Mouse (Mus musculus) spleen, postnatal 14 days (tissue): ENCODE results near the gene Hdac11.

Experiments used
- DNase-seq, 2 experiments: peaks; one replicate each; pipeline ENCODE4 v3.0.0; 2021 to 2022; ENCODE audit warnings: low spot score in 2 of 2

Gene Hdac11

GRCm38 (mm10) chr6:91169129-91169528 is 12.7 kb downstream of the Hdac11 start:
- no peak for DNase-seq

GRCm38 (mm10) chr6:91171396-91171895 is 15.0 kb downstream of the Hdac11 start:
- no peak for DNase-seq

- no peak for DNase-seq
Observed at GRCm38 (mm10) chr6:91172381-91172780, 15.9 kb downstream of the Hdac11 start.

GRCm38 (mm10) chr6:91173221-91173880 is 16.9 kb downstream of the Hdac11 start:
- no peak for DNase-seq

GRCm38 (mm10) chr6:91174211-91174610 is 17.7 kb downstream of the Hdac11 start:
- DNase-seq: no peak

- DNase-seq: no peak
Observed at GRCm38 (mm10) chr6:91180767-91181171, 24.3 kb downstream of the Hdac11 start.

GRCm38 (mm10) chr6:91181320-91181719 is 24.9 kb downstream of the Hdac11 start:
- DNase-seq: no peak

- no peak for DNase-seq
Observed at GRCm38 (mm10) chr6:91182075-91182490, 25.6 kb downstream of the Hdac11 start.

GRCm38 (mm10) chr6:91183041-91183440 is 26.6 kb downstream of the Hdac11 start:
- DNase-seq: no peak

- no peak for DNase-seq
Observed at GRCm38 (mm10) chr6:91183980-91184379, 27.5 kb downstream of the Hdac11 start.

- no peak for DNase-seq
Observed at GRCm38 (mm10) chr6:91184776-91185175, 28.3 kb downstream of the Hdac11 start.

GRCm38 (mm10) chr6:91185502-91185901 is 29.0 kb downstream of the Hdac11 start:
- no peak for DNase-seq

GRCm38 (mm10) chr6:91186161-91186931 is 29.9 kb downstream of the Hdac11 start:
- DNase-seq: peak in 1 of 2 experiments; percentile 19

GRCm38 (mm10) chr6:91186934-91187333 is 30.5 kb downstream of the Hdac11 start:
- no peak for DNase-seq

- no peak for DNase-seq
Observed at GRCm38 (mm10) chr6:91187871-91188270, 31.4 kb downstream of the Hdac11 start.

- DNase-seq: no peak
Observed at GRCm38 (mm10) chr6:91189971-91190370, 33.5 kb downstream of the Hdac11 start.

GRCm38 (mm10) chr6:91191465-91191864 is 35.0 kb downstream of the Hdac11 start:
- DNase-seq: no peak

- DNase-seq: no peak
Observed at GRCm38 (mm10) chr6:91192421-91192820, 36.0 kb downstream of the Hdac11 start.

- DNase-seq: no peak
Observed at GRCm38 (mm10) chr6:91192851-91193545, 36.5 kb downstream of the Hdac11 start.

GRCm38 (mm10) chr6:91198456-91198855 is 42.0 kb downstream of the Hdac11 start:
- DNase-seq: no peak

- DNase-seq: no peak
Observed at GRCm38 (mm10) chr6:91200429-91201188, 44.1 kb downstream of the Hdac11 start.
